Mouse (Mus musculus) gastrocnemius, adult 2 months (tissue): Measurements from ENCODE around the gene Tex48. TPM values are rescaled to one million over a fixed set of nuclear protein-coding genes. Genes with fewer than 3 reads are reported as not detected.

Experiments used
- DNase-seq: peaks from one replicate; pipeline ENCODE4 v3.0.0; 2022
- H3K27ac ChIP-seq: fragments of 200-600 bp; 2 replicates; pipeline ENCODE4 v1.8.1; 2022; ENCODE audit warnings: mild to moderate bottlenecking
- H3K4me3 ChIP-seq: fragments of 200-600 bp; 2 replicates; pipeline ENCODE4 v1.8.1; 2022; ENCODE audit warnings: mild to moderate bottlenecking, moderate library complexity
- CTCF ChIP-seq: fragments of 200-600 bp; IDR thresholded peaks from 2 replicates; pipeline ENCODE4 v1.8.1; 2022; ENCODE audit warnings: antibody characterized with exemption, mild to moderate bottlenecking, moderate library complexity
- intact Hi-C: fragments of 180-260 bp; cut with DNase I; formaldehyde crosslinking; loops from one replicate; pipeline ENCODE4 v1.15.1; 2025
- total RNA-seq, 2 experiments: library from RNA; stranded (reverse); gene quantifications; 2 replicates each; pipeline ENCODE4 v1.2.3; 2021

The Tex48 gene
- total RNA-seq, 2 experiments from 2014 or later: not detected

- intact Hi-C loops: loop anchor here (5.0 kb wide), 2 partner anchors 34 to 51 kb away; no protein-coding TSS in a partner anchor
- DNase-seq: peak; percentile 91
- peak; percentile 33; the same call in 1 of the 2 replicates for TF ChIP-seq CTCF
- peak within 1 kb of the TSS; percentile 99 for H3K27ac ChIP-seq
- peak within 1 kb of the TSS; percentile 87 for H3K4me3 ChIP-seq
These were observed 63.7 kb downstream of the Tex48 start, which contains the start of gene Tmem268 for GRCm38 (mm10) chr4:63558407-63559081. Tmem268 (plus strand) TSS chr4:63558781.

- Histone ChIP-seq H3K27ac (peak overlapping the region; percentile 99), H3K4me3 (peak overlapping the region; percentile 87)
- no peak for DNase-seq
- intact Hi-C loops: loop anchor here (5.0 kb wide), 2 partner anchors 35 to 50 kb away; no protein-coding TSS in a partner anchor
- no peak for TF ChIP-seq CTCF
These were observed 64.8 kb downstream of the Tex48 start for GRCm38 (mm10) chr4:63557124-63558059.

Other genes with a start within 250 kb of the Tex48 start
- 1 to 10 TPM in 1 of 2 experiments, under 1 TPM in 1; 0.97 to 1.8 TPM for gene Akna, start 219.1 kb downstream of the Tex48 start, total RNA-seq
- gene Whrn, start 126.4 kb downstream of the Tex48 start, total RNA-seq: 1 to 10 TPM; 1.6 to 2.2 TPM
- gene Atp6v1g1, start 77.7 kb downstream of the Tex48 start, total RNA-seq: 100 to 1,000 TPM; 212 to 239 TPM
- gene Tmem268, start 63.6 kb downstream of the Tex48 start, total RNA-seq: 10 to 100 TPM; 13.3 to 14.7 TPM
- not detected for gene Gm11213, start 17.2 kb downstream of the Tex48 start, total RNA-seq
- not detected for gene Gm11214, start 41.0 kb upstream of the Tex48 start, total RNA-seq
- under 1 TPM in 1 of 2 experiments, not detected in 1; 0.08 TPM for gene Tnfsf15, start 122.7 kb upstream of the Tex48 start, total RNA-seq
- gene Tnfsf8, start 238.9 kb upstream of the Tex48 start, total RNA-seq: not detected